Mouse (Mus musculus): Measurements from ENCODE around the gene A730049H05Rik. TPM values are rescaled to one million over a fixed set of nuclear protein-coding genes. Genes with fewer than 3 reads are reported as not detected.

The A730049H05Rik gene
- polyA plus RNA-seq, 1 experiment from 2014 or later, result 0.50 TPM

DNA sequence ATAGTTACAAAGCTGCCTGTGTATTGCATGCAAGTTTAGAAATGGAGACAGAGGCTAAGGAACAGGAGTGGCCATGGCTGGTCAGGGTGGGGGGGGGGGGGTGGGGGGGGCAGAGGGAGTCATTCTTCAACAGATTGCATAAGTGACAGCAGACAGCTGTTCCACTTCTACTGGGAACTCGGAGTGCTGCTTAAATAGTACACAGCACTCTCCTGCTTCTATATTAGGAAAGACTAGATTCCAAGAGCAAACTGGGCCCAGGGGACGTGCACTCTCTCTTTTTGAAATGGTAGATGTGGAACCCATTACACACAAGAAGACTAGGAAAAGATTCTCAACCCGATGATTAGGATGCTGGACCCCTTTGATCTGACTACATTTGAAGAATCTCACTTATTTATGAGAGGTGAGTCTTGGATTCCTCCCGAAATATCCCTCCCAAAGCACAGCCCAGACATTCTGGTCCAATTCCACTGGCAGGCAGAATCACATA, 52.9 kb downstream of the A730049H05Rik start, which contains the start of gene Gm15737:
TSS of gene Gm15737 (plus strand) at position 269 of the 493 bp plus-strand sequence.
- H3K4me1 ChIP-seq (replicated peaks; ENCODE audit: control insufficient read depth, insufficient read depth), result 0 out of 2 replicates have a peak, but pooled peaks cover 3% of the 10 kb centered on the region
- H3K4me2 ChIP-seq (replicated peaks; ENCODE audit: low read depth), result no peak within 1 kb of the TSS
- H3K9me3 ChIP-seq (ENCODE audit: control insufficient read depth, low read length), result no peaks in the 10 kb centered on the region
- 32% methylated on average over 4 of the region's 4 CpGs for WGBS
- TF ChIP-seq CTCF (IDR thresholded peaks at IDR 0.05; ENCODE audit: low read depth) (no peak), EP300 (optimal IDR thresholded peaks at IDR 0.05) (no peak)
- DNase-seq (ENCODE audit: low spot score), result peak; percentile 26
- no peak within 1 kb of the TSS for H3K9ac ChIP-seq (ENCODE audit: low read length)
- ATAC-seq (ENCODE audit: low FRiP score, low TSS enrichment), result peak; percentile 88; the same call in 1 of the 2 replicates
- no peaks in the 10 kb centered on the region for H3K27me3 ChIP-seq (ENCODE audit: control insufficient read depth, insufficient read depth, low read length)
- no peak within 1 kb of the TSS for H3K4me3 ChIP-seq (ENCODE audit: low read depth, low read length)
- H3K27ac ChIP-seq (replicated peaks), result peak within 1 kb of the TSS; percentile 86
- H3K36me3 ChIP-seq (ENCODE audit: control insufficient read depth, insufficient read depth, low read length), result peaks cover 5% of the 10 kb centered on the region; the same call in 1 of the 2 replicates

DNA sequence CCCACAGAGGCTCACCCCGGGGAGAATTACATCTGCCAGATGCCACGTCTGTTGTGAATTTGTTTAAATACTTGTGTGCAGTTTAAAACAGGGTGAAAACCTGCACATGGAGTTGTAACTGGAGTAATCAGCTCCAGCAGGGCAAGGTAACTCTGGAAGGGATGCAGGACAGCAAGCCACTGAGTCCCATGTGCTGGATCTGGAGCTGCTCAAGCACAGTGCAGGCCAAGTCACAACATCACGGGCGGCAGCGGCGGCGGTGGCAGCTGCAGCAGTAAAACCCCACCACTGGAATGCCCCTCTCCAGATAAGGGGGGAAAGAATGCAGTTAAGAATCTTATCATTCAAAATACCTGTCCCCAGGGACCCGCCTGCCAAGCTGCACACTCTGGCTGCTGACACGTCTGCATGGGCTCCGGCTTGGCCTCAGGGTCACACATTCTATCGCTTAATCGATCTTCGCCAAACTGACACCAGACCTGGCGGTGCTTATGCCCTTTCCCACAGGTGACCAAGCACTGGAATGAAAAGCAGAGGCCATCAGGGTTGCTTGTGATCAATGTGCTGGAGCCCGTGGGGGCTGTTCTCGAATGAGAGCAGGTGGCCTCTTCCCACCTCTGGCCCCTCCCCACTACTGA, 53.4 kb downstream of the A730049H05Rik start:
- DNase-seq (ENCODE audit: low spot score) (no peak), ATAC-seq (ENCODE audit: low FRiP score, low TSS enrichment) (no peak; the same call in 1 of the 2 replicates)
- H3K9me3 ChIP-seq (ENCODE audit: control insufficient read depth, low read length), result no peaks in the 10 kb centered on the region
- H3K9ac ChIP-seq (ENCODE audit: low read length), result no peak overlapping the region
- no peaks in the 10 kb centered on the region for H3K27me3 ChIP-seq (ENCODE audit: control insufficient read depth, insufficient read depth, low read length)
- WGBS, result 33% methylated on average over 16 of the region's 16 CpGs
- H3K4me2 ChIP-seq (replicated peaks; ENCODE audit: low read depth), result no peak overlapping the region
- no peak for TF ChIP-seq CTCF (IDR thresholded peaks at IDR 0.05; ENCODE audit: low read depth)
- TF ChIP-seq EP300 (optimal IDR thresholded peaks at IDR 0.05), result no peak
- H3K36me3 ChIP-seq (ENCODE audit: control insufficient read depth, insufficient read depth, low read length), result peaks cover 5% of the 10 kb centered on the region; the same call in 1 of the 2 replicates
- H3K27ac ChIP-seq (replicated peaks), result peak overlapping the region; percentile 86
- 0 out of 2 replicates have a peak, but pooled peaks cover 3% of the 10 kb centered on the region for H3K4me1 ChIP-seq (replicated peaks; ENCODE audit: control insufficient read depth, insufficient read depth)
- no peak overlapping the region for H3K4me3 ChIP-seq (ENCODE audit: low read depth, low read length)

DNA sequence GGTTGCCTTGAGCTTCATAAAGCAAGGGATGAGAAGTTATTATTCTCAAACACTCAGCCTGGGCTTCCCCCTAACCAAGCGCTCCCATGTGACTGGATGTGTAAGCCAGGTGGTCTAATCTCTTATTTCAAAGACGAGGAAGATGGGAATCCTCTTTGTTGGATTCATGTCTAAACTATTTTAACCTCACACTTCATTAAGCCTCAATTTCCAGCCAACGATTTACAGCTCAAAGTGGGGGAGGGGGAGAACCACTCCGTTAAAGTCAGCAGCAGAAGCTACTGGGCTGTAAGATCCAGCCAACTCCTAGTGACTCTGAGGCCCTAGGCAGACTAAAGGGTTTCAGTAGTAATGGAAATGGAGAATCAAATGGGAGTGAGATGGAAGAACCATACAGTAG, 55.5 kb downstream of the A730049H05Rik start:
- DNase-seq (ENCODE audit: low spot score) (no peak), ATAC-seq (ENCODE audit: low FRiP score, low TSS enrichment) (no peak)
- no peak overlapping the region for H3K4me3 ChIP-seq (ENCODE audit: low read depth, low read length)
- WGBS, result 62% methylated on average over 4 of the region's 4 CpGs
- H3K4me1 ChIP-seq (replicated peaks; ENCODE audit: control insufficient read depth, insufficient read depth), result 0 out of 2 replicates have a peak, but pooled peaks cover 3% of the 10 kb centered on the region
- peaks cover 5% of the 10 kb centered on the region; the same call in 1 of the 2 replicates for H3K36me3 ChIP-seq (ENCODE audit: control insufficient read depth, insufficient read depth, low read length)
- H3K4me2 ChIP-seq (replicated peaks; ENCODE audit: low read depth), result no peak overlapping the region
- no peak for TF ChIP-seq CTCF (IDR thresholded peaks at IDR 0.05; ENCODE audit: low read depth)
- no peak for TF ChIP-seq EP300 (optimal IDR thresholded peaks at IDR 0.05)
- H3K27ac ChIP-seq (replicated peaks), result no peak overlapping the region
- no peaks in the 10 kb centered on the region for H3K27me3 ChIP-seq (ENCODE audit: control insufficient read depth, insufficient read depth, low read length)
- no peaks in the 10 kb centered on the region for H3K9me3 ChIP-seq (ENCODE audit: control insufficient read depth, low read length)
- no peak overlapping the region for H3K9ac ChIP-seq (ENCODE audit: low read length)

DNA sequence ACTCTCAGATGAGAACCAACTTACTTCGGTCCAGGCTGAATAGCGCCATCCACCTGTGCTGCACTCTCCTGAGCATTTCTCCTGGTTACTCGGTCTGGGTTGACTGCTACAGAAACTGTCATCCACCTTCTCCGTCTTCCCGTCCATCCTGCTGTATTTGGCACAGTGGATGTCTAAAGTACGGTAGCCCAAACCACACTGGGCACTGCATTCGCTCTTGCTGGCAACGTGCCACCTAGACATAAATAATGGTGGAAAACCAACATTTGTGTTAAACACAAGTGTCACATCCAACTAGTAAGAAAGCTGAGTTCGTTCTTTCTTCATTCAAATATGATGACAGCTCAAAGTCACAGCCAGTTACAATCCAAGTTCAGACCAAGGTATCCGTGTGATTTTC, 56.5 kb downstream of the A730049H05Rik start:
- H3K27ac ChIP-seq (replicated peaks), result no peak overlapping the region
- DNase-seq (ENCODE audit: low spot score) (no peak), ATAC-seq (ENCODE audit: low FRiP score, low TSS enrichment) (no peak)
- H3K27me3 ChIP-seq (ENCODE audit: control insufficient read depth, insufficient read depth, low read length), result no peaks in the 10 kb centered on the region
- H3K9me3 ChIP-seq (ENCODE audit: control insufficient read depth, low read length), result no peaks in the 10 kb centered on the region
- WGBS, result 76% methylated on average over 10 of the region's 10 CpGs
- TF ChIP-seq EP300 (optimal IDR thresholded peaks at IDR 0.05) (no peak), CTCF (IDR thresholded peaks at IDR 0.05; ENCODE audit: low read depth) (no peak)
- 0 out of 2 replicates have a peak, but pooled peaks cover 3% of the 10 kb centered on the region for H3K4me1 ChIP-seq (replicated peaks; ENCODE audit: control insufficient read depth, insufficient read depth)
- peaks cover 5% of the 10 kb centered on the region; the same call in 1 of the 2 replicates for H3K36me3 ChIP-seq (ENCODE audit: control insufficient read depth, insufficient read depth, low read length)
- H3K4me2 ChIP-seq (replicated peaks; ENCODE audit: low read depth), result no peak overlapping the region
- H3K9ac ChIP-seq (ENCODE audit: low read length), result no peak overlapping the region
- no peak overlapping the region for H3K4me3 ChIP-seq (ENCODE audit: low read depth, low read length)

DNA sequence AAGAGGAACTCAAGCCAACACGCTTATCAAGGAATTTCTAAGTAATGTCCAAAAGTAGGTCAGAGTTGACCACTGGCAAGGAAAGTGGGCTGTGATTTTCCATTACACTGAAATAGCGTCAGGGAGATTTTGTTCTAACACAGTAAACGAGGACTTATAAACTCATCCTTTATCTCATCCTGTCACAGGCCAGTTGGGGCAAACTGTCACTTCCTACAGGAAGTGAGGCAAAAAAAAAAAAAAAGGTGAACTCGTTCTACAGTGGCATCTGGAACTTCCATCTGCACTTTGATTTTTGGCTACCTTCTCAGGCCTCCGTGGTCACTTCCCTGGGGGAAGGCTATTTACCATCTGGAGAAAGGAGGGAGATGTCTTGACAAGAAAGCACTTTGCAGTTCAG, 58.6 kb downstream of the A730049H05Rik start:
- 57% methylated on average over 5 of the region's 5 CpGs for WGBS
- no peak for DNase-seq (ENCODE audit: low spot score)
- Histone ChIP-seq H3K9ac (ENCODE audit: low read length) (no peak overlapping the region), H3K9me3 (ENCODE audit: control insufficient read depth, low read length) (no peaks in the 10 kb centered on the region), H3K4me2 (replicated peaks; ENCODE audit: low read depth) (no peak overlapping the region), H3K4me1 (replicated peaks; ENCODE audit: control insufficient read depth, insufficient read depth) (0 out of 2 replicates have a peak, but pooled peaks cover under 1% of the 10 kb centered on the region), H3K4me3 (ENCODE audit: low read depth, low read length) (no peak overlapping the region), H3K27ac (replicated peaks) (no peak overlapping the region), H3K36me3 (ENCODE audit: control insufficient read depth, insufficient read depth, low read length) (peaks cover 5% of the 10 kb centered on the region; the same call in 1 of the 2 replicates), H3K27me3 (ENCODE audit: control insufficient read depth, insufficient read depth, low read length) (no peaks in the 10 kb centered on the region)
- ATAC-seq (ENCODE audit: low FRiP score, low TSS enrichment), result no peak
- TF ChIP-seq EP300 (optimal IDR thresholded peaks at IDR 0.05) (no peak), CTCF (IDR thresholded peaks at IDR 0.05; ENCODE audit: low read depth) (no peak)

DNA sequence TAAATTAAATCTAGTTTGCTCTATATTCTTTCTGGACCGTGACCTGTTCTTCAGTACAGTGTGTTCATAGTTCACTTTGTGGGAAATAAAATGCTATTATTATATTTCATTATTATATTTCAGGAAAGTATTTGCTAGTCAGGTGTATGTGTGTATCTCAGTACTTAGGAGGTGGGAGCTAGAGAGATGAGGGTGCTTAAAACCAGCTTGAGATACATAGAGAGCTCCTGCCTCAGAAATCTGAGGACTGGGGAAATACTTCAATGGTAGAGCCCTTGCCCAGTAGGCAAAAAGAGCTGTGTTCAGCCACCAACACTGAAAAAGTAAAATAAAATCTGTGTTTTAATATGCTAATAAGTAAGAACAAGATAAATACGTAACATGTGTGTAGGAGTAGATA, 59.1 kb downstream of the A730049H05Rik start:
- Histone ChIP-seq H3K9ac (ENCODE audit: low read length) (no peak overlapping the region), H3K9me3 (ENCODE audit: control insufficient read depth, low read length) (no peaks in the 10 kb centered on the region), H3K36me3 (ENCODE audit: control insufficient read depth, insufficient read depth, low read length) (peaks cover 5% of the 10 kb centered on the region; the same call in 1 of the 2 replicates), H3K4me2 (replicated peaks; ENCODE audit: low read depth) (no peak overlapping the region), H3K4me1 (replicated peaks; ENCODE audit: control insufficient read depth, insufficient read depth) (no peaks in the 10 kb centered on the region), H3K4me3 (ENCODE audit: low read depth, low read length) (no peak overlapping the region), H3K27me3 (ENCODE audit: control insufficient read depth, insufficient read depth, low read length) (no peaks in the 10 kb centered on the region), H3K27ac (replicated peaks) (no peak overlapping the region)
- 90% methylated on average over 2 of the region's 2 CpGs for WGBS
- TF ChIP-seq EP300 (optimal IDR thresholded peaks at IDR 0.05), result no peak
- TF ChIP-seq CTCF (IDR thresholded peaks at IDR 0.05; ENCODE audit: low read depth), result no peak
- DNase-seq (ENCODE audit: low spot score), result no peak
- ATAC-seq (ENCODE audit: low FRiP score, low TSS enrichment), result no peak

All from stomach, postnatal 0 days (tissue).